In the genomic region with DNA sequence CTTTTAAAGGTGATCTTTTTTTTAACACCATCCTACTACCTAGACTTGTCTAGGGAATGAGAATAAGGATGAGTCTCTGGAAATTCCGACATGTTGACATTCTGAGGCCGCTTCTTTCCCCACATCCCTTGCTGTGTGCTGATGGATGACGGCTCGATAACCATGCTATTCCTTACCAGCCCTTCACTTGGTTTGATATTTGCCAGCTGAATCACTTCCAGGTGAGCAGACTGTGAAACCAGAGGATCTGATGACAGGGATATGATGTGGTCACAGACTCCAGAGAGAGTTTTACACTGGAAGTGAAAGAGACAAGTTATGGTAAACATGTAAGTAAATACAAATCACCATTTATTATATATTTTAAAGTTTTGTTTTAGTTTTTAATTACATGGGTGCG, we compare ENCODE assay signal across 19 mouse cellular contexts.
"Had no signal": no experiment of that assay in that cellular context is flagged by ENCODE, and none has a peak within 500 bp of the region (broad histone marks: within the 10 kb centered on the region; RNA-seq: fewer than 3 reads in every experiment).

No protein-coding gene starts in this region.

- H3K4me3 ChIP-seq: left cerebral cortex, adult 2 months; liver, embryonic 13.5 days; midbrain, embryonic 15.5 days; neural tube, embryonic 12.5 days; neural tube, embryonic 15.5 days had no signal

- H3K36me3 ChIP-seq: liver, embryonic 13.5 days; midbrain, embryonic 15.5 days; neural tube, embryonic 12.5 days; neural tube, embryonic 15.5 days had no signal

- H3K9ac ChIP-seq: liver, embryonic 13.5 days; midbrain, embryonic 15.5 days; neural tube, embryonic 12.5 days; neural tube, embryonic 15.5 days had no signal

- H3K4me2 ChIP-seq: liver, embryonic 13.5 days; midbrain, embryonic 11.5 days; midbrain, embryonic 15.5 days; neural tube, embryonic 12.5 days; neural tube, embryonic 15.5 days had no signal

- DNase-seq: kidney, postnatal 36 days; layer of hippocampus, postnatal 36 days; liver, embryonic 13.5 days; lung, adult 2 months; lung, postnatal 14 days; lung, postnatal 4 days; right cerebral cortex, adult 18-20 months; right cerebral cortex, postnatal 14 days; right cerebral cortex, postnatal 4 days; thymus, adult 2 months; thymus, postnatal 14 days; thymus, postnatal 4 days had no signal

- H3K4me1 ChIP-seq: liver, embryonic 13.5 days; midbrain, embryonic 15.5 days; neural tube, embryonic 12.5 days; neural tube, embryonic 15.5 days had no signal

- ATAC-seq: midbrain, embryonic 15.5 days had no signal

- H3K9me3 ChIP-seq: liver, embryonic 13.5 days; midbrain, embryonic 15.5 days; neural tube, embryonic 12.5 days; neural tube, embryonic 15.5 days had no signal

- H3K27ac ChIP-seq: kidney, postnatal 0 days; left cerebral cortex, adult 2 months; liver, embryonic 13.5 days; midbrain, embryonic 15.5 days; neural tube, embryonic 12.5 days; neural tube, embryonic 15.5 days; stomach, postnatal 0 days had no signal

- H3K27me3 ChIP-seq: liver, embryonic 13.5 days; midbrain, embryonic 15.5 days; neural tube, embryonic 12.5 days; neural tube, embryonic 15.5 days had no signal
